Mouse (Mus musculus): ENCODE data around the gene Izumo4.

GRCm38 (mm10) chr10:80656863-80657623 is 44.9 kb upstream of the Izumo4 start, which contains the start of gene Btbd2:
- TF ChIP-seq CTCF (IDR thresholded peaks at IDR 0.05) (no peak), EP300 (IDR thresholded peaks at IDR 0.05) (no peak)

Measured in lung, postnatal 0 days (tissue).